8 mouse cellular contexts compared by ENCODE assay signal in the genomic region with DNA sequence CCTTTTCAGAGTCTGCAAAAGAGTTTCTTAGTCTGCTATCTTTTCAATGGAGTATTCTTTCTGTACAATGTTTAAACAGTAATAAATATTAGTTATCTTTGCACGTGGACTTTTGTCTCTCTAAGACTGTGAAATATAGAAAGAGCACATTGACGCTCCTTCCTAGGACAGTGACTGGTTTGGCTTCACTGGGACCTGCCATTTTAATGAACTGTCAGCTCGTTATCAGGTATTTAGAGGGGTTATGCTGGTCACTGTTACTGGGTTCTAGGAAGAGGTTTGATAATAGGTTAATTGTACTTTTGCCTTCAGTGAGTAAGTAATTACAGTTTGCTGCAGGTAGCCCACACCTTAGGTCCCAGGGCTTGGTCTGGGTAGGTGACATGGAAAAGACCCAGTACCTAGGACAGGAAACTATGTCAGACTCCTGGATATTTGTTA. TPM values are rescaled to one million over a fixed set of nuclear protein-coding genes. Genes with fewer than 3 reads are reported as not detected.
DNase-seq lines count a peak whose midpoint lies in the region; ATAC-seq and TF ChIP-seq lines count a peak whose summit lies in the region.

No protein-coding gene starts in this region.

- TF ChIP-seq CTCF in gastrocnemius, adult 2 months (IDR thresholded peaks at IDR 0.05): no peak
- no peak for TF ChIP-seq CTCF in testis, adult 2 months (IDR thresholded peaks at IDR 0.05; ENCODE audit: control insufficient read depth, insufficient read depth, insufficient replicate concordance, low read depth, low read length)

- intact Hi-C loops in gastrocnemius, adult 2 months (cut with DNase I): no loop called here

- H3K27me3 ChIP-seq in testis, adult 2 months (ENCODE audit: control insufficient read depth, insufficient read depth, low read length): no peaks in the 10 kb centered on the region
- no peaks in the 10 kb centered on the region for H3K27me3 ChIP-seq in liver, embryonic 13.5 days

- H3K4me1 ChIP-seq in testis, adult 2 months (ENCODE audit: control insufficient read depth, insufficient read depth, low read length): peaks cover 3% of the 10 kb centered on the region
- H3K4me1 ChIP-seq in liver, embryonic 13.5 days (replicated peaks): peaks cover 41% of the 10 kb centered on the region

- H3K9ac ChIP-seq in liver, embryonic 13.5 days: peak overlapping the region; percentile 95

- H3K27ac ChIP-seq in gastrocnemius, adult 2 months: peak overlapping the region; percentile 91
- no peak overlapping the region for H3K27ac ChIP-seq in testis, adult 2 months (ENCODE audit: control insufficient read depth, insufficient read depth, low read depth, low read length)
- H3K27ac ChIP-seq in liver, embryonic 13.5 days: peak overlapping the region; percentile 90

- 8% methylated on average over 3 of the region's 3 CpGs for WGBS in liver, embryonic 13.5 days (ENCODE audit: insufficient replicate concordance)

- peak overlapping the region; percentile 94 for H3K4me3 ChIP-seq in gastrocnemius, adult 2 months
- H3K4me3 ChIP-seq in testis, adult 2 months (ENCODE audit: control insufficient read depth, low read depth, low read length): peak overlapping the region; percentile 93; the same call in 1 of the 2 replicates
- H3K4me3 ChIP-seq in liver, embryonic 13.5 days (replicated peaks): peak overlapping the region; percentile 97

- H3K9me3 ChIP-seq in liver, embryonic 13.5 days (replicated peaks): no peaks in the 10 kb centered on the region

- DNase-seq in gastrocnemius, adult 2 months: no peak
- no peak for DNase-seq in gastrocnemius, adult 18-20 months (ENCODE audit: low spot score)
- no peak for DNase-seq in testis, postnatal 10 days (ENCODE audit: low spot score)
- no peak for DNase-seq in liver, embryonic 13.5 days
- DNase-seq in spleen, postnatal 36 days (ENCODE audit: low spot score in 2 of 2): no peak
- DNase-seq in spleen, postnatal 14 days (ENCODE audit: low spot score in 2 of 2): no peak
- DNase-seq in frontal cortex, postnatal 14 days (ENCODE audit: low spot score in 2 of 2): no peak

- no peak for ATAC-seq in liver, embryonic 13.5 days (ENCODE audit: low read depth)

- peak overlapping the region; percentile 72 for H3K4me2 ChIP-seq in liver, embryonic 13.5 days

- H3K36me3 ChIP-seq in testis, adult 2 months (ENCODE audit: control insufficient read depth, insufficient read depth, low read length): no peaks in the 10 kb centered on the region
- H3K36me3 ChIP-seq in liver, embryonic 13.5 days: peaks cover 28% of the 10 kb centered on the region

- TF ChIP-seq POLR2A in testis, adult 2 months (IDR thresholded peaks at IDR 0.05; ENCODE audit: control insufficient read depth, low read depth, low read length): no peak

RNA-seq across cellular contexts. Expression of a gene that starts 0.9 kb away (rescaled TPM):
- total RNA-seq in gastrocnemius, adult 2 months (2021): 1 to 10 TPM; 7.9 to 8.1 TPM
- total RNA-seq in gastrocnemius, adult 18-20 months (2021): 1 to 10 TPM; 6.9 to 8.9 TPM
- polyA plus RNA-seq in testis, adult 2 months (2012; rRNA removed): 5.8 and 6.9 TPM in 2 replicates
- 21.9 and 24.3 TPM in 2 replicates for polyA plus RNA-seq in liver, embryonic 13.5 days (2015; fragmentation: Nextera tagmentation; extraction: Ambion mirVana)

RNA-seq across cellular contexts. Expression of a gene that starts 4.9 kb away (rescaled TPM):
- 10 to 100 TPM in 1 of 2 experiments, 1 to 10 TPM in 1; 9.9 to 11.2 TPM for total RNA-seq in gastrocnemius, adult 2 months (2021)
- total RNA-seq in gastrocnemius, adult 18-20 months (2021): 10 to 100 TPM; 11.3 to 12.5 TPM
- polyA plus RNA-seq in testis, adult 2 months (2012; rRNA removed): 4.4 and 5.2 TPM in 2 replicates
- 21.7 and 26.8 TPM in 2 replicates for polyA plus RNA-seq in liver, embryonic 13.5 days (2015; fragmentation: Nextera tagmentation; extraction: Ambion mirVana)

RNA-seq across cellular contexts. Expression of a gene that starts 55.6 kb away (rescaled TPM):
- 10 to 100 TPM; 64.1 to 74.4 TPM for total RNA-seq in gastrocnemius, adult 2 months (2021)
- 10 to 100 TPM; 60.4 to 70.0 TPM for total RNA-seq in gastrocnemius, adult 18-20 months (2021)
- 107 and 115 TPM in 2 replicates for polyA plus RNA-seq in testis, adult 2 months (2012; rRNA removed)
- polyA plus RNA-seq in liver, embryonic 13.5 days (2015; fragmentation: Nextera tagmentation; extraction: Ambion mirVana): 93.8 and 94.0 TPM in 2 replicates
